Comparison of ENCODE assay signal across 8 mouse cellular contexts in the genomic region with DNA sequence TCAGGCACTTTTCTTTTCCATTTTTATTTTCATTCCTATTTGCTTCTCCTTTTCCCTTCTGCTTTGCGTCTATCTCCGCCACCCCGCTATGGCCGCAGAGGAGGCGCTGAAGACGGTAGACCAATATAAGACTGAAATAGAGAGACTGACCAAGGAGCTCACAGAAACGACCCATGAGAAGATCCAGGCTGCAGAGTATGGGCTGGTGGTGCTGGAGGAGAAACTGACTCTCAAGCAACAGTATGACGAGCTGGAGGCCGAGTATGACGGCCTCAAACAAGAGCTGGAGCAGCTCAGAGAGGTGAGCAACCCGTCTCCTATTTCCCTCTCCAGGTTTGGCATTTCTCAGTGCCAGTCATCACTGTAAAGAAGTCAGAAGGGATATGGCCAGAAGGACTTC. TPM values are rescaled to one million over a fixed set of nuclear protein-coding genes. Genes with fewer than 3 reads are reported as not detected.
DNase-seq lines count a peak whose midpoint lies in the region; ATAC-seq and TF ChIP-seq lines count a peak whose summit lies in the region.

No protein-coding gene starts in this region.

- H3K27ac ChIP-seq in heart, embryonic 12.5 days (ENCODE audit: poor library complexity, severe bottlenecking), result peak overlapping the region; percentile 57
- H3K27ac ChIP-seq in ES-E14 (ENCODE audit: insufficient read depth, low read depth, low read length, poor library complexity, severe bottlenecking), result no peak overlapping the region
- H3K27ac ChIP-seq in heart, embryonic 15.5 days, result peak overlapping the region; percentile 76
- H3K27ac ChIP-seq in midbrain, embryonic 10.5 days (replicated peaks), result peak overlapping the region; percentile 93

- peak; percentile 23; the same call in 1 of the 2 replicates for ATAC-seq in heart, embryonic 12.5 days (ENCODE audit: insufficient number of reproducible peaks, low FRiP score)
- peak; percentile 34 for ATAC-seq in common myeloid progenitor, adult 5-6 weeks (replicated peaks; ENCODE audit: low read depth, poor library complexity, severe bottlenecking)
- ATAC-seq in heart, embryonic 15.5 days (replicated peaks; ENCODE audit: insufficient number of reproducible peaks, insufficient read depth, low FRiP score, low read depth), result no peak

- H3K4me2 ChIP-seq in heart, embryonic 12.5 days, result peak overlapping the region; percentile 81
- peak overlapping the region; percentile 87 for H3K4me2 ChIP-seq in heart, embryonic 15.5 days

- no peaks in the 10 kb centered on the region for H3K27me3 ChIP-seq in heart, embryonic 12.5 days (replicated peaks)
- H3K27me3 ChIP-seq in heart, embryonic 15.5 days, result no peaks in the 10 kb centered on the region
- H3K27me3 ChIP-seq in midbrain, embryonic 10.5 days (ENCODE audit: low read depth, poor library complexity, severe bottlenecking), result 0 out of 2 replicates have a peak, but pooled peaks cover 6% of the 10 kb centered on the region

- no peak for DNase-seq in heart, postnatal 4 days
- DNase-seq in ES-E14 (ENCODE audit: low read depth, low spot score), result peak; percentile 17
- DNase-seq in layer of hippocampus, adult 9-11 months, result peak; percentile 26
- DNase-seq in midbrain, embryonic 10.5 days (ENCODE audit: low spot score), result no peak
- DNase-seq in thymus, postnatal 14 days, result no peak

- peak overlapping the region; percentile 71 for H3K4me3 ChIP-seq in heart, embryonic 12.5 days
- peak overlapping the region; percentile 76 to 81 for H3K4me3 ChIP-seq in ES-E14 (ENCODE audit: insufficient read depth in 1 of 2, low read depth in 1 of 2, low read length in 2 of 2, poor library complexity in 1 of 2, severe bottlenecking in 1 of 2)
- H3K4me3 ChIP-seq in heart, embryonic 15.5 days, result peak overlapping the region; percentile 80
- H3K4me3 ChIP-seq in midbrain, embryonic 10.5 days, result peak overlapping the region; percentile 80

- H3K4me1 ChIP-seq in heart, embryonic 12.5 days (replicated peaks), result 0 out of 2 replicates have a peak, but pooled peaks cover 7% of the 10 kb centered on the region
- H3K4me1 ChIP-seq in ES-E14 (ENCODE audit: control insufficient read depth in 2 of 2, insufficient read depth in 2 of 2, low read length in 2 of 2, poor library complexity in 1 of 2), result 0 out of 4 replicates have a peak, but pooled peaks cover 0 to 2% of the 10 kb centered on the region in 2 experiments
- peaks cover 7% of the 10 kb centered on the region for H3K4me1 ChIP-seq in heart, embryonic 15.5 days (replicated peaks)
- H3K4me1 ChIP-seq in midbrain, embryonic 10.5 days, result peaks cover 23% of the 10 kb centered on the region

- H3K9me3 ChIP-seq in heart, embryonic 12.5 days (replicated peaks), result no peaks in the 10 kb centered on the region
- no peaks in the 10 kb centered on the region for H3K9me3 ChIP-seq in ES-E14 (ENCODE audit: control insufficient read depth, insufficient read depth, low read depth, low read length)
- H3K9me3 ChIP-seq in heart, embryonic 15.5 days (replicated peaks), result no peaks in the 10 kb centered on the region
- H3K9me3 ChIP-seq in midbrain, embryonic 10.5 days (replicated peaks), result no peaks in the 10 kb centered on the region

- WGBS in heart, embryonic 12.5 days, result 1% methylated on average over 11 of the region's 11 CpGs
- WGBS in heart, embryonic 15.5 days, result under 1% methylated on average over 11 of the region's 11 CpGs
- WGBS in midbrain, embryonic 10.5 days, result 2% methylated on average over 11 of the region's 11 CpGs

- in situ Hi-C loops in ES-E14 (cut with MboI; ENCODE audit: low sequenced_read_pairs in 2 of 2, unreplicated experiment in 2 of 2), result no loop called here

- peak overlapping the region; percentile 71 for H3K9ac ChIP-seq in heart, embryonic 12.5 days
- peak overlapping the region; percentile 73 for H3K9ac ChIP-seq in ES-E14 (ENCODE audit: insufficient read depth, low read depth, low read length, poor library complexity, severe bottlenecking)
- peak overlapping the region; percentile 63 for H3K9ac ChIP-seq in heart, embryonic 15.5 days

- H3K36me3 ChIP-seq in heart, embryonic 12.5 days, result no peaks in the 10 kb centered on the region
- H3K36me3 ChIP-seq in ES-E14 (ENCODE audit: control insufficient read depth, insufficient read depth, low read length, poor library complexity, severe bottlenecking), result no peaks in the 10 kb centered on the region
- no peaks in the 10 kb centered on the region for H3K36me3 ChIP-seq in heart, embryonic 15.5 days
- 0 out of 2 replicates have a peak, but pooled peaks cover 2% of the 10 kb centered on the region for H3K36me3 ChIP-seq in midbrain, embryonic 10.5 days

TF ChIP-seq in ES-E14, 5 proteins besides CTCF, POLR2A, EP300 and RAD21:
- TF ChIP-seq ZNF384 (IDR thresholded peaks at IDR 0.05; ENCODE audit: low read depth, low read length) (no peak), CHD2 (IDR thresholded peaks at IDR 0.05; ENCODE audit: low read depth, low read length) (no peak), ZC3H11A (IDR thresholded peaks at IDR 0.05; ENCODE audit: borderline replicate concordance, low read depth, low read length) (no peak), HCFC1 (IDR thresholded peaks at IDR 0.05; ENCODE audit: borderline replicate concordance, insufficient read depth, low read length) (no peak), MAFK (IDR thresholded peaks at IDR 0.05; ENCODE audit: insufficient read depth, low read depth, low read length) (no peak)

RNA-seq across cellular contexts. Expression of a gene that starts 0.7 kb away (rescaled TPM):
- 7.5 and 8.1 TPM in 2 replicates for polyA plus RNA-seq in heart, embryonic 12.5 days (2016; fragmentation: Nextera tagmentation; extraction: Ambion mirVana)
- 1 to 10 TPM; 4.4 to 4.6 TPM for total RNA-seq in heart, postnatal 4 days (2021)
- 8.5 and 12.8 TPM in 2 replicates for total RNA-seq in ES-E14 (2012; rRNA removed)
- 13.7 and 16.0 TPM in 2 replicates for total RNA-seq in common myeloid progenitor, adult 5-6 weeks (2017)
- polyA plus RNA-seq in heart, embryonic 15.5 days (2015; fragmentation: Nextera tagmentation; extraction: Ambion mirVana), result 5.3 and 7.0 TPM in 2 replicates
- 13.5 and 18.1 TPM in 2 replicates for polyA plus RNA-seq in midbrain, embryonic 10.5 days (2016; fragmentation: Nextera tagmentation; extraction: Ambion mirVana)

Comparison
In these comparisons a context has a peak if more than half of its experiments do, and no peak if none do; other contexts are left out.
1. DNase-seq: peak in ES-E14 (single experiment) and layer of hippocampus, adult 9-11 months (single experiment); none in heart, postnatal 4 days (single experiment), midbrain, embryonic 10.5 days (single experiment) and thymus, postnatal 14 days (single experiment).
2. Peak in every context shown above with its lines, with median percentiles within 50 percentile points of each other: H3K4me3 ChIP-seq and H3K9ac ChIP-seq.